ENCODE assay signal across 10 mouse cellular contexts in genomic region chr5:111011271-111011670, GRCm38 (mm10).
DNase-seq lines count a peak whose midpoint lies in the region; ATAC-seq lines count a peak whose summit lies in the region.
"Had no signal": no experiment of that assay in that cellular context is flagged by ENCODE, and none has a peak within 500 bp of the region (broad histone marks: within the 10 kb centered on the region; RNA-seq: fewer than 3 reads in every experiment).

No protein-coding gene starts in this region.

- H3K36me3 ChIP-seq in heart, embryonic 16.5 days (ENCODE audit: control insufficient read depth, insufficient read depth), result no peaks in the 10 kb centered on the region
- H3K36me3 ChIP-seq: embryonic facial prominence, embryonic 12.5 days had no signal

- H3K27me3 ChIP-seq in heart, embryonic 16.5 days (ENCODE audit: control insufficient read depth, insufficient read depth, low read length), result no peaks in the 10 kb centered on the region
- H3K27me3 ChIP-seq: embryonic facial prominence, embryonic 12.5 days had no signal

- no peak overlapping the region for H3K4me3 ChIP-seq in heart, embryonic 16.5 days (ENCODE audit: low read length)
- H3K4me3 ChIP-seq: embryonic facial prominence, embryonic 12.5 days had no signal

- no peak overlapping the region for H3K27ac ChIP-seq in heart, embryonic 16.5 days (ENCODE audit: low read length)
- H3K27ac ChIP-seq: embryonic facial prominence, embryonic 12.5 days had no signal

- peaks cover 22% of the 10 kb centered on the region for H3K4me1 ChIP-seq in heart, embryonic 16.5 days (ENCODE audit: control insufficient read depth, insufficient read depth, low read length)

- ATAC-seq in heart, embryonic 16.5 days (replicated peaks; ENCODE audit: extremely low read depth, insufficient read depth, low FRiP score), result peak; percentile 58
- no peak for ATAC-seq in cerebellum, adult (ENCODE audit: insufficient number of reproducible peaks, low FRiP score, low TSS enrichment)

- peak; percentile 24 for DNase-seq in lung, postnatal 10 days
- no peak for DNase-seq in lung, postnatal 14 days
- DNase-seq in kidney, postnatal 14 days, result peak; percentile 71
- DNase-seq in yolk sac, embryonic 10.5 days (ENCODE audit: low spot score), result peak; percentile 72
- DNase-seq in right cerebral cortex, postnatal 14 days, result no peak
- DNase-seq in frontal cortex, adult 2 months (ENCODE audit: extremely low spot score in 1 of 2, low spot score in 1 of 2), result no peak
- DNase-seq: lung, postnatal 36 days had no signal

- no peak overlapping the region for H3K4me2 ChIP-seq in heart, embryonic 16.5 days (ENCODE audit: low read depth, low read length)
- H3K4me2 ChIP-seq: embryonic facial prominence, embryonic 12.5 days had no signal

- H3K9ac ChIP-seq in heart, embryonic 16.5 days (ENCODE audit: low read length), result no peak overlapping the region
- H3K9ac ChIP-seq: embryonic facial prominence, embryonic 12.5 days had no signal

- WGBS in heart, embryonic 16.5 days, result 23% methylated on average over 8 of the region's 8 CpGs

- H3K9me3 ChIP-seq in heart, embryonic 16.5 days (replicated peaks; ENCODE audit: control insufficient read depth, low read length), result peaks cover 10% of the 10 kb centered on the region; the same call in 1 of the 2 replicates

Comparison
In these comparisons a context has a peak if more than half of its experiments do, and no peak if none do; other contexts are left out.
1. DNase-seq: peak in lung, postnatal 10 days (single experiment), kidney, postnatal 14 days (single experiment) and yolk sac, embryonic 10.5 days (single experiment); none in lung, postnatal 14 days (single experiment), right cerebral cortex, postnatal 14 days (single experiment) and frontal cortex, adult 2 months (0 of 2).